Mouse (Mus musculus): ENCODE results near the gene Tmem178b.

The Tmem178b gene

GRCm38 (mm10) chr6:39872901-39873591, at the start of gene Tmem178b:
TSS of gene Tmem178b (plus strand) at chr6:39873271.
- no peak for DNase-seq (ENCODE audit: low spot score)

DNA sequence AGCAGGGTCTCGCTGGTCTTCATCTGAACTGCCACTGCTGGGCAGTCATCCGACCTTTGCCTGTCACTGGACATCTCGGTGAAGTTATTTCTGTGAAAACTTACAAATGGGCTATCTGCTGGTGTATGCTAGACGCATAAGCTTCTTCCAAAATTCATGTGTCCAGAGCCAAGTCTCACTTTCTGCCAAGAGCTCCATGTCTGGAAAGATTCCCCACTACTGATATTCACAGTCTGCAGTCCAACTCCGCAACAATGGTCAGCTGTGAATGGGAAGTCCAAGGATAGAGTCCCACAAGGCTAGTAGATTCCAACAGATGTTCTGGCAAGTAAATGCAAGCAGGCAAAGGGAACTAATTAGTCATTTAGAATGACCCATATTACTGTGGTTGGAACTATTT, 44.3 kb upstream of the Tmem178b start:
- peak; percentile 11 for DNase-seq (ENCODE audit: low spot score)

DNA sequence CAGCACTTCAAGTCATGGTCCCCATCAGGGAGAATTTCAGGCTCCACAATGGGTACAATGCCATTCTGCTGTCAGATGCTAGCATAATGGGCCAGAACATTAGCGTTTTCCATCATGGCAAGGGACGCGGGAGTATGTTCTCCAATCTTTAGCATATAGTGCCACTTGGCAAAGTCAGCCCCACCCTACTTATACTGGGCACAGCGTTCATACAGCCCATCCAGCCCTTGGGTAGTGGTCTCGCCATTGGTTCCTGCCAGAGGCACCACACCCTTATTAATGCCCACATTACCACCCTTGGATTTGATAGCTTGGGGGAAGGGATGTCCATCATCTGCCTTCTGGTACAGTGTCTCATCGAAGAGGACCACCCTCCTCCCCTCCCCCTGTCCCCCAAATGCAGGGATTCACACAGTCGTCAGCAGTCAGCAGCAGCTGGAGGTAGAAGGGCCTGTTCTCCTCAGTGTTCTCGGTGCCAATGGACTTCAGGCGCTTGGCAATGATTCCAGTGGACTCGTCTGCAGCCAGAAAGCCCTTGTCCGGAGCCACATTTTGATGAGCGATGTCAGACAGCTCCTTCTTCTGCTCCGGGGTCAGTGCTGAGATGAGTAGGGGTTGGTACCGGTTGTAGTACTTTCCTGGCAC, 29.3 kb upstream of the Tmem178b start:
- DNase-seq (ENCODE audit: low spot score) = no peak

DNA sequence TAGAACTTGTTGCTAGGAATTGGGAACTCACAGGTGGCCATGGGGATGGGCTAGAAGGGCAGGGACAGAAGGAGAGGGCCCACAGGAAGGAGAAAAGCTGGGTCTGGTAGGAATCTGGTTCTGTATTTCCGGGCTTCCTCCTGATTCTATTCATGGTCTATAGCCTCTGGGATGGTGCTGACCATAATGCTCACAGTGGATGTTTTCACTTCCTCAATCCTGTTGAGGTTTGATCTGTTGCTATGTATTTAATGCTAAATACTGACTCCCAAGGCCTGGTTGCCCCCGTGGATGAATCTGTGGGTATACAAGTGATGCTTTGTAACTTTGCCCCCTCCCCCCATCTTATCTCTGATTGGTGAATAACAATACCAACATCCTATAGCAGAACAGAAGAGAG, 25.5 kb upstream of the Tmem178b start:
- no peak for DNase-seq (ENCODE audit: low spot score)

- DNase-seq (ENCODE audit: low spot score) = no peak
Measured at GRCm38 (mm10) chr6:39848766-39849165, 24.3 kb upstream of the Tmem178b start.

DNA sequence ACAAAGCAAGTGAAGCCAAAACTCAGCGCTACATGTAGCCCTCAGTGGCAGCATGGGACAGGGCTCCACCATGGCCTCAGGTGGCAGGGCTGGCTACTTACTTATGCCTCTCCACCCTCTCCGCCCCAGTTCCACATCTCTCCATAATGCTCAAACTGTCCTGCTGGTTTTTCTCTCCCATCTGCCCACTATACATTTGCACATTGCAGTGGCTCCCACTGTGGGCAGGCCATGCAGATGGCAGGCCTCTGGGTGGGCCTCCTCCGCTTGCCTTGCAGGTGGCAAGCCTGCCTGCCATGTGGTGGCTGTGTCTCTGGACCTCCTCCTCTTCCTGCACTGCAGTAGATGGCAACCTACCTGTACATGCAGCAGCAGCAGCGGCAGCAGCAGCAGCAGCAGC, 23.4 kb upstream of the Tmem178b start:
- DNase-seq (ENCODE audit: low spot score) = no peak

DNA sequence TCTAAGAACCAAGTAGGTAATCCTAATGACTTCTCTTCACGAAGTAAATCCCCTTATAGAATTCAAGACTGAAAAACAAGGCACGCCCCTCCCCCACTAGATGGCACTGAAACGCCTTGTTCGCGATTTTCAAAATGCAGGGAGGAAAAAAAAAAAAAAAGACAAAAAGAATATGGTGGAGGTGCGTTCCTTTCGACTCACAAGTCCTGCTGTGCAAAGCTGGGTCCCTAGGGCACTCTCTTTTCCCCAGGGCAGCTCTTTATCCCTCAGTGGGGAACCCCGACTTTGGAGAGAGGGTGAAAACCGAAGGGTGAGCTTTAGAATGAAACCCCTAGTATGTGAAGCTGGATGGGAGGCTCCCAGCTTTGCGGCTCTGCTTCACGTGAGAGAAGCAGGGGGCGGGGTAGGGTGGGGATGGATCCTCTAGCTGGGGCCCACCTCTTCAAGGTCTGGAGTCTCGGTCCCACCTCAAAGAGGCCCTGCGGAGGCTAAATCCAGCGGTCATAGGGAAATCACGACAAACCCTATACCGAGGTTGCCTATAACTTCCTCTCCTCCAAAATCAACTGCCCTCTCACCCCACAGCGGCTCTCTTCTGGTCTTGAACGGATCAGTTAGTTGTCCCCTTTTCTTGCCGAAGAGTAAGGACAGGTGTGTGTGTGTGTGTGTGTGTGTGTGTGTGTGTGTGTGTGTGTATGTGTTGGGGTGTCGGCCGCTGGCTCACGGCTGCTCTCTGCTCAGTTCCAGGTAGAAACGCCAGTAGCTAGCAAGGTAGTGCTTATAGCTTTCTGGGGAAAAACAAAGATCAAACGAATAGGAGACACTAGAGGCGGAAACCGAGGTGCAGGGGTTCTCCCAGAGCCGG, 2.6 kb upstream of the Tmem178b start:
- DNase-seq (ENCODE audit: low spot score) = peak; percentile 5

DNA sequence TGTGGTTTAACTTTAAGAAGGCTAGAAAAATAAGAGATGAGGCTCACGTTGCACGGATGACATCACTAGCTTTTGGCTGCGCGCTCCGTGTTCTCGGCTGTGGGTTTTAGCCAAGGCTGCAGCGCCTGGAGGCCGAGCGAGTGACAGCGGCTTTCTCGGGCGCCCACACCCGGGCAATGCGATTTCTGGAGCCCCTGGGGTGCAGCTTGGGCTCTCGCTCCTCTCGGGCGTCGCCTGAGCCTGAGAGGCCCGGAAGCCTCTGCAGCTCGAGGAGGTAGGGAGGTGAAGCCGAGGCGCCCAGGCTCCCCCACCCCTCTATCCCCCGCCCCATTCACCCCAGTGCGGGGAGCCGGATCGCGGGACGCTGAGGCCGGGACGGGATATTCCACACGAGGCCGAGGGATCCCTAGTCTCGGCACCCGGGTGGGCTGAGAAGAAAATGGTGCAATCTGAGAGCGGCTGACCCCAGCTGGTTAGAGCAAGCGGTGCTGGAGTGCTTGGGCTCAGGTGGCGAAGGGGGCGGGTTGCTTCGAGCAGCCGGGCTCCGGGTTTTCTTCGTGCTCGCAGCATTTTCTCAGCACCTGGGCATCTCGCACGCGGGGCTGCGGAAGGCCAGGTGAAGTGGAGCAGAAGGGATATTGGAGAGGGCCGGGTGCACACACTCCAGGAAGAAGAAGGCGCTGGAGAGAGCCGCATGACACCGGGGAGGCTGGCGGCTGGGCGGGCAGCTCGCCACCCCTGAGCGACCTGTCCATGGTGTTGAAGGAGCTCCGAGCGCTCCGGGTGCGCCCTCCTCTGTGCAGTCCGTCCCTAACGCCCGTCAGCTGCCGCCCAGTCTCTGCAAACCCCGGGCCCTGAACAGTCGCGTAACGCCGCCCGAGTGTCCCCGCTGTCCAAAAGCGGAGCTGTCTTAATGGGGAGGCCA, 1.4 kb upstream of the Tmem178b start:
- DNase-seq (ENCODE audit: low spot score) = peak; percentile 52

DNA sequence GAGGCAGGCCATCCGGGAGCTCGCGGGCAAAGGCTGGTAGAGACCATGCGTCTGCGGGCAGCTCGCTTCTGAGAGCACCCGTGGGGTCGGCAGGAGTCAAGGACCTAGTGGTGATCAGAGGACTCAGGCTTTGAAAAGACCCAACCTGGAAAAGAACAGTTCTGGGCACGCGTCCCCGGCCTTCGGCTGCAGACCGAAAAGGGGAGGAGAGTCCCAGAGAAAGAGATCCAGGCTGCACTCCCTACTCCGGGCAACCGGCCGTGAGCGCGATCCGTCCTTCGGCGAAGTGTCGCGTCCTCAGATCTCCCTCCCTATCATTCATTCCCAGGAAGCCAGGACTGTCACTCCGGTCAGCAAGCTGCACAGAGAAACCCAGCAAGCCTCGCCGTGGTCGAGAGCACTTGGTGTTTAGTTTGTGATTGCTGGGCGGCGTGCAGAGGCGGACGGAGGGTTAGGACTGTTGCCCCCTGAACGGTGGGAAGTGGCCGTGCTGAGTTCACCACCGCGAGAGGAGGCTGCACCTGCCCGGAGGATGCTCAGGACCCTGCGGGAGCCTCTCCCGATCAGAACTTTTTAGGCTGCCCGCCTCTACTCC, 668 bp upstream of the Tmem178b start:
- DNase-seq (ENCODE audit: low spot score) = peak; percentile 4

DNA sequence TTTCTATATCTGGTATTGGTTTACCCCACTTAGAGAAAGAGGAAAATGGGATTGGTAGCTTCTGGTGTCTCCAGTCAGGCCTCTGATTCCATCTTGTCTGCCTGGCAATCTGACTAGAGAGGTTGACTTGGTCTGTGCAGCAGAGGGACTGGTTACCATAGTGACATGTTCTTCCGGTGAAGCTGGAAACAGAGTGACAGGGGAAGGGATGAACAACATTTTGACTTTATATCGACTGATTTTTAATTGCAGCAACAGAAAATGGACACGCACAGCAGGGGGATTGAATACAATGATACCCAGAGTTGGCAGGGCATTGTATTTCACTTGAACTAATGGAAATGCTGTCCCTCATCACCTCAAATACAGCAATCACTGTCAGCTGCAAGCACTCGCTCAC, 2.1 kb downstream of the Tmem178b start:
- DNase-seq (ENCODE audit: low spot score) = no peak

DNA sequence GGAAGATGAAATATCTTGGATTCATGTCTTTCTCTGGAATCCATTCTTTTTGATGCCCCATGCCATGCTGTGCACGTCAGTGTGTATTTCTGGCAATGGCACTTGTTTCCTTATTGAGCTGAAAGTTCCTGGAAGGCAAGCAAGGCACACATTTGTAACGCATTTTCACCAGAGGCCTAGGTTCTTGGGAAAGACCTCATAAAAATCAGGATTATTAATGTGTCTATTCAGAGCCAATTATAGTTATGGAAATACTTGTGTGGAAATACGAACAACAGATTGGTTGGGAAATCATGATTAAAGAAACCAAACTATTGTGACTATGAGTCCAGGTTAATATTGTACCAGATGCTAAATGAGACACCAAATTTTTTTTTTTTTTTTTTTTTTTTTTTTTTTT, 3.4 kb downstream of the Tmem178b start:
- DNase-seq (ENCODE audit: low spot score) = no peak

GRCm38 (mm10) chr6:39890811-39891210, 17.7 kb downstream of the Tmem178b start:
- DNase-seq (ENCODE audit: low spot score) = no peak

GRCm38 (mm10) chr6:39896500-39896899, 23.4 kb downstream of the Tmem178b start:
- DNase-seq (ENCODE audit: low spot score) = no peak

DNA sequence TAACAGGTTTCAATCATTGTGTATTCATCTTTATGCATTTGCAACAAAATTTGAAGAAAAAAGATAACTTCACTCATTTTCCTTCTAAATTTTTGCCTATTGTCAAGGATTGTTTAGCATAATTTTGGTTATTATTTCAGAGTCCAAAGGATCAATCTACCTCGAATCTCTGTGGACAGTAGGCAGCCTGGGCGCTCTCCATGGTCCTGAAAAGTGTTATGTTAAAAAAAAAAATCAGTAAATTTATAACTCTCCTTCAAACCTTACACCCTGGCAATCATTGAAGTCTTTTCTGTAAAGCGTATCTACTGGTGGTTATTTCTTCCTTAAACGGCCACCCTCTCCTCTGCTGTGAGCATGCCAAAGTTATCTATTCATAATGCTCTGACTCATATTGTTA, 26.2 kb downstream of the Tmem178b start:
- peak; percentile 14 for DNase-seq (ENCODE audit: low spot score)

DNA sequence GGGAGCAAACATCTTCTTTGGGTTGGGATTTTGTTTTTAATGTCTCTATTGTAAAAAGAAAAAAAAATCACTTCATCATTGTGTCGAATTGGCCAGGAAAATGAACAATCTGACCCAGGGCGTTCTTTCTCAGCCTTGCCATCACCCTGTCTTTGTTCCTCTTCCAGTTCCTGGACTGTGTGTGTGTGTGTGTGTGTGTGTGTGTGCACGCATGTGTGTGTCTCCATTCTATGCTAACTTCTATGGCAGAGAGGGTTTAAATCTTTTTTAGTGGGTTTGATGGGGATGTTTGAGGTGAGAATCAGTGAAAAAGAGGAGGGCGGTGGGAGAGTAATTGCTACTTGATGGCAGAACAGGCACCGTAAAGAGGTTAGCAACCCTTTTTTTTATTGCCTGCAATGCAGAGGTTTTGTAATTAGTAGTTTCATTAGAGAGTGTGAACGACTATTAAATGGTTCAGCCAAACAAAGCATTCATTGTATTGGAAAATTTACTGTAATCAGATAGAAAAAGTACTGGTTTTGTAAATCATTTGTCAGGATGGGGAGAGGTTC, 30.2 kb downstream of the Tmem178b start:
- DNase-seq (ENCODE audit: low spot score) = no peak

DNA sequence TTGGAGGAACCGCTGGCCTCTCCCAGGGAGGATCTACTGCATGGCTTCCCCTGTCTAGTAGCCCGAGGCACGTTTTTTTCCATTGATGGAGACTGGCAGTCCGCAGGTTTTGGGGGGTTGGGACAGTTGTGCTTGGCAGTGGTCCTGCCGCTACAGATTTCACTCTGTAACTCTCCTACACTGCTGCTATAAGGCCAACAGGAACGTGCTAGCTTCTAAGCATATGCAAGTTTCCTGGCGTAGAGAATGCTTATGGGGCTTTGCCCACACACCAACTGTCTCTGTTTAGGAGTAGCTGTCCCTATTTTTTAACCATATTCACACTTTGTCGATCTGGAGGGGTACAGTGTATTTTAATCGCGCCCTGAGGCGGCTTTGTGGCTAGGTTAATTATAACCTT, 30.8 kb downstream of the Tmem178b start:
- DNase-seq (ENCODE audit: low spot score) = no peak

- DNase-seq (ENCODE audit: low spot score) = no peak
Measured at GRCm38 (mm10) chr6:39914956-39915355, 41.9 kb downstream of the Tmem178b start.

GRCm38 (mm10) chr6:39915636-39916281, 42.7 kb downstream of the Tmem178b start:
- no peak for DNase-seq (ENCODE audit: low spot score)

GRCm38 (mm10) chr6:39916514-39916913, 43.4 kb downstream of the Tmem178b start:
- DNase-seq (ENCODE audit: low spot score) = no peak

DNA sequence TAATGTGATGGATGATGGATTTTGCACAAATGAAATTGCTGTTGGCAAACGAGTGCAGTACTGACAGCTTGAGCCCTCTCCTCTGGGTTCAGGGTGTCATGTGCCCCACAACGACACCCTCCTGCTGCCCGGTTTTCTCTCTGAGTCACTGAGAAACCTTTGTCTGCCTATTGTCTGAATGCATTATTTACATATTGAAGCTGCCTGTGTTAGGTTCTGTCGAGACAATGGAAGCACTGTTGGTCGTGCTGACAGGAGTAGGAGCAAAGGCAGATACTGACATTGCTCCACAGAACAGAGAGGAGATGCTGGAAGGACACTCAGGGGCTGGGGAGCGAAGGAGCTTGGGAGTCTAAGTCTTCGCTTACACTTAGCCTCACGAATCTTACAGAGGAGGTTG, 44.2 kb downstream of the Tmem178b start:
- no peak for DNase-seq (ENCODE audit: low spot score)

- DNase-seq (ENCODE audit: low spot score) = no peak
Measured at GRCm38 (mm10) chr6:39917729-39918128, 44.7 kb downstream of the Tmem178b start.
